Mouse (Mus musculus): Measurements from ENCODE around the gene Hoxa13. TPM values are rescaled to one million over a fixed set of nuclear protein-coding genes. Genes with fewer than 3 reads are reported as not detected.

Gene Hoxa13
- polyA plus RNA-seq, 1 experiment from 2014 or later = not detected

GRCm38 (mm10) chr6:52267691-52268090 lies 7.0 kb upstream of the Hoxa13 start:
- WGBS = 9% methylated on average over 3 of the region's 3 CpGs
- no peaks in the 10 kb centered on the region for H3K9me3 ChIP-seq
- H3K4me2 ChIP-seq (replicated peaks) = no peak overlapping the region
- no peaks in the 10 kb centered on the region for H3K36me3 ChIP-seq
- H3K27me3 ChIP-seq = peaks cover 96% of the 10 kb centered on the region
- H3K4me3 ChIP-seq = no peak overlapping the region
- no peak overlapping the region for H3K27ac ChIP-seq (replicated peaks)
- no peak overlapping the region for H3K9ac ChIP-seq (replicated peaks)
- H3K4me1 ChIP-seq = no peaks in the 10 kb centered on the region
- ATAC-seq (ENCODE audit: low FRiP score, low read depth) = no peak

- Histone ChIP-seq H3K4me2 (replicated peaks) (no peak overlapping the region), H3K9me3 (no peaks in the 10 kb centered on the region), H3K9ac (replicated peaks) (no peak overlapping the region), H3K27me3 (peaks cover 96% of the 10 kb centered on the region), H3K36me3 (no peaks in the 10 kb centered on the region), H3K4me1 (no peaks in the 10 kb centered on the region), H3K4me3 (no peak overlapping the region), H3K27ac (replicated peaks) (no peak overlapping the region)
- no peak for ATAC-seq (ENCODE audit: low FRiP score, low read depth)
- 23% methylated on average over 5 of the region's 5 CpGs for WGBS
Observed at GRCm38 (mm10) chr6:52267221-52267620, 6.5 kb upstream of the Hoxa13 start.

GRCm38 (mm10) chr6:52266666-52266985 lies 5.9 kb upstream of the Hoxa13 start:
- no peaks in the 10 kb centered on the region for H3K9me3 ChIP-seq
- WGBS = 1% methylated on average over 9 of the region's 9 CpGs
- no peaks in the 10 kb centered on the region for H3K4me1 ChIP-seq
- no peaks in the 10 kb centered on the region for H3K36me3 ChIP-seq
- no peak overlapping the region for H3K4me2 ChIP-seq (replicated peaks)
- no peak for ATAC-seq (ENCODE audit: low FRiP score, low read depth)
- H3K27me3 ChIP-seq = peaks cover 98% of the 10 kb centered on the region
- no peak overlapping the region for H3K9ac ChIP-seq (replicated peaks)
- H3K27ac ChIP-seq (replicated peaks) = no peak overlapping the region
- no peak overlapping the region for H3K4me3 ChIP-seq

GRCm38 (mm10) chr6:52265913-52266665 lies 5.4 kb upstream of the Hoxa13 start:
- no peak overlapping the region for H3K4me2 ChIP-seq (replicated peaks)
- no peak for ATAC-seq (ENCODE audit: low FRiP score, low read depth)
- peaks cover 98% of the 10 kb centered on the region for H3K27me3 ChIP-seq
- no peaks in the 10 kb centered on the region for H3K36me3 ChIP-seq
- no peak overlapping the region for H3K9ac ChIP-seq (replicated peaks)
- under 1% methylated on average over 19 of the region's 19 CpGs for WGBS
- H3K27ac ChIP-seq (replicated peaks) = no peak overlapping the region
- H3K4me3 ChIP-seq = no peak overlapping the region
- no peaks in the 10 kb centered on the region for H3K4me1 ChIP-seq
- no peaks in the 10 kb centered on the region for H3K9me3 ChIP-seq

- WGBS = 2% methylated on average over 18 of the region's 18 CpGs
- peaks cover 98% of the 10 kb centered on the region for H3K27me3 ChIP-seq
- H3K27ac ChIP-seq (replicated peaks) = no peak overlapping the region
- no peak overlapping the region for H3K4me2 ChIP-seq (replicated peaks)
- no peaks in the 10 kb centered on the region for H3K9me3 ChIP-seq
- peaks cover 6% of the 10 kb centered on the region for H3K4me1 ChIP-seq
- H3K36me3 ChIP-seq = no peaks in the 10 kb centered on the region
- no peak overlapping the region for H3K9ac ChIP-seq (replicated peaks)
- no peak for ATAC-seq (ENCODE audit: low FRiP score, low read depth)
- H3K4me3 ChIP-seq = no peak overlapping the region
Observed at GRCm38 (mm10) chr6:52265306-52265912, 4.7 kb upstream of the Hoxa13 start.

GRCm38 (mm10) chr6:52264106-52264790 lies 3.6 kb upstream of the Hoxa13 start:
- Histone ChIP-seq H3K4me2 (replicated peaks) (no peak overlapping the region), H3K27ac (replicated peaks) (no peak overlapping the region), H3K27me3 (peaks cover 97% of the 10 kb centered on the region), H3K36me3 (no peaks in the 10 kb centered on the region), H3K9me3 (no peaks in the 10 kb centered on the region), H3K9ac (replicated peaks) (no peak overlapping the region), H3K4me3 (no peak overlapping the region), H3K4me1 (peaks cover 9% of the 10 kb centered on the region)
- ATAC-seq (ENCODE audit: low FRiP score, low read depth) = no peak
- 3% methylated on average over 5 of the region's 5 CpGs for WGBS

GRCm38 (mm10) chr6:52263321-52263585 lies 2.6 kb upstream of the Hoxa13 start:
- Histone ChIP-seq H3K9ac (replicated peaks) (no peak overlapping the region), H3K27me3 (peaks cover 97% of the 10 kb centered on the region), H3K4me1 (peaks cover 9% of the 10 kb centered on the region), H3K9me3 (no peaks in the 10 kb centered on the region), H3K4me2 (replicated peaks) (no peak overlapping the region), H3K27ac (replicated peaks) (no peak overlapping the region), H3K4me3 (no peak overlapping the region), H3K36me3 (no peaks in the 10 kb centered on the region)
- WGBS = under 1% methylated on average over 6 of the region's 6 CpGs
- no peak for ATAC-seq (ENCODE audit: low FRiP score, low read depth)

GRCm38 (mm10) chr6:52262463-52263320 lies 2.0 kb upstream of the Hoxa13 start:
- H3K27me3 ChIP-seq = peaks cover 94% of the 10 kb centered on the region
- ATAC-seq (ENCODE audit: low FRiP score, low read depth) = no peak
- H3K9me3 ChIP-seq = no peaks in the 10 kb centered on the region
- H3K4me2 ChIP-seq (replicated peaks) = no peak overlapping the region
- 2% methylated on average over 24 of the region's 24 CpGs for WGBS
- H3K4me1 ChIP-seq = peaks cover 9% of the 10 kb centered on the region
- no peak overlapping the region for H3K4me3 ChIP-seq
- no peak overlapping the region for H3K9ac ChIP-seq (replicated peaks)
- H3K27ac ChIP-seq (replicated peaks) = no peak overlapping the region
- H3K36me3 ChIP-seq = no peaks in the 10 kb centered on the region

GRCm38 (mm10) chr6:52261751-52262462 lies 1.2 kb upstream of the Hoxa13 start:
- H3K4me1 ChIP-seq = peaks cover 9% of the 10 kb centered on the region
- ATAC-seq (ENCODE audit: low FRiP score, low read depth) = no peak
- H3K27me3 ChIP-seq = peaks cover 95% of the 10 kb centered on the region
- H3K36me3 ChIP-seq = no peaks in the 10 kb centered on the region
- H3K4me3 ChIP-seq = no peak overlapping the region
- no peak overlapping the region for H3K27ac ChIP-seq (replicated peaks)
- no peak overlapping the region for H3K9ac ChIP-seq (replicated peaks)
- no peak overlapping the region for H3K4me2 ChIP-seq (replicated peaks)
- no peaks in the 10 kb centered on the region for H3K9me3 ChIP-seq
- WGBS = 3% methylated on average over 9 of the region's 9 CpGs

GRCm38 (mm10) chr6:52259811-52260261 lies 844 bp downstream of the Hoxa13 start:
- peaks cover 87% of the 10 kb centered on the region for H3K27me3 ChIP-seq
- no peak overlapping the region for H3K9ac ChIP-seq (replicated peaks)
- no peaks in the 10 kb centered on the region for H3K36me3 ChIP-seq
- no peak for ATAC-seq (ENCODE audit: low FRiP score, low read depth)
- under 1% methylated on average over 39 of the region's 39 CpGs for WGBS
- 0 out of 2 replicates have a peak overlapping the region, but pooled peaks have one; percentile 20 for H3K4me3 ChIP-seq
- H3K27ac ChIP-seq (replicated peaks) = no peak overlapping the region
- peak overlapping the region; percentile 22; the same call in 1 of the 2 replicates for H3K4me2 ChIP-seq (replicated peaks)
- peaks cover 9% of the 10 kb centered on the region for H3K4me1 ChIP-seq
- no peaks in the 10 kb centered on the region for H3K9me3 ChIP-seq

- H3K9ac ChIP-seq (replicated peaks) = no peak overlapping the region
- peaks cover 83% of the 10 kb centered on the region for H3K27me3 ChIP-seq
- no peak overlapping the region for H3K4me3 ChIP-seq
- 3% methylated on average over 24 of the region's 25 CpGs for WGBS
- ATAC-seq (ENCODE audit: low FRiP score, low read depth) = no peak
- H3K27ac ChIP-seq (replicated peaks) = no peak overlapping the region
- H3K4me2 ChIP-seq (replicated peaks) = no peak overlapping the region
- H3K9me3 ChIP-seq = no peaks in the 10 kb centered on the region
- peaks cover 9% of the 10 kb centered on the region for H3K4me1 ChIP-seq
- H3K36me3 ChIP-seq = no peaks in the 10 kb centered on the region
Observed at GRCm38 (mm10) chr6:52259081-52259790, 1.4 kb downstream of the Hoxa13 start.

Measured in midbrain, embryonic 12.5 days (tissue).